Mouse (Mus musculus): Measurements from ENCODE around the gene Fuom. TPM values are rescaled to one million over a fixed set of nuclear protein-coding genes. Genes with fewer than 3 reads are reported as not detected.
A peak's percentile ranks its signal among the peaks of the same experiment; 100 is the strongest.

Gene Fuom
- total and polyA plus RNA-seq, 2 experiments from 2014 or later = 64.2 to 158 TPM

DNA sequence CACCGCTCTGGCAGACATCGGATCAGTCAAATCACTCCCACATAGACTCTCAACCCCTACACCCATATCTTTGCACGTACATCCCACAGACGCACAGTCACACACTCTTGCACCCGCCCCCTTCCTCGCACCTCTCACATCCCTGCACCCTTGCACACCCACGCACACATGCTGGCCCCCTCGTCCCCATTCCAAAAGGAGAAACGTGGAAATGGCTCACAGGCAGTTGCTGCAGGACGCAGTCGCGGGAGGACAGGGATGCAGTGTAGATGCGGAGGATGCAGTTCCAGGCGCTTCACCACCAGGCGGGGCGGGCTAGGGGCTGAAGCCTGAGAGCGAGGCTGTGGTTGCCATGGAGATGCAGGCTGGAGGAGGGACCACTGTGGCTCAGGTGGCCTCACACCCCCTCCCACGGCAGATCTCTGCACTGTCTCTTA lies 20.0 kb downstream of the Fuom start, which contains the start of gene Caly:
Gene Caly (minus strand): TSS at position 307 of the 437 bp plus-strand sequence.
- Histone ChIP-seq H3K4me1 (ENCODE audit: control insufficient read depth, insufficient read depth) (no peaks in the 10 kb centered on the region), H3K4me3 (ENCODE audit: low read depth, low read length) (no peak within 1 kb of the TSS), H3K36me3 (replicated peaks; ENCODE audit: control insufficient read depth, insufficient read depth, low read length) (no peaks in the 10 kb centered on the region), H3K27ac (ENCODE audit: low read depth) (no peak within 1 kb of the TSS), H3K4me2 (ENCODE audit: low read depth, low read length) (no peak within 1 kb of the TSS), H3K27me3 (ENCODE audit: control insufficient read depth, insufficient read depth, low read length) (peaks cover 45% of the 10 kb centered on the region), H3K9me3 (replicated peaks; ENCODE audit: control insufficient read depth, low read length) (no peaks in the 10 kb centered on the region), H3K9ac (replicated peaks; ENCODE audit: low read depth, low read length) (no peak within 1 kb of the TSS)
- WGBS = 10% methylated on average over 18 of the region's 18 CpGs
- DNase-seq (ENCODE audit: low spot score) (no peak), ATAC-seq (ENCODE audit: insufficient read depth, low read depth) (no peak)
- TF ChIP-seq CTCF (IDR thresholded peaks at IDR 0.05; ENCODE audit: low read depth) (peak; percentile 21), EP300 (IDR thresholded peaks at IDR 0.05; ENCODE audit: low read depth) (no peak)

DNA sequence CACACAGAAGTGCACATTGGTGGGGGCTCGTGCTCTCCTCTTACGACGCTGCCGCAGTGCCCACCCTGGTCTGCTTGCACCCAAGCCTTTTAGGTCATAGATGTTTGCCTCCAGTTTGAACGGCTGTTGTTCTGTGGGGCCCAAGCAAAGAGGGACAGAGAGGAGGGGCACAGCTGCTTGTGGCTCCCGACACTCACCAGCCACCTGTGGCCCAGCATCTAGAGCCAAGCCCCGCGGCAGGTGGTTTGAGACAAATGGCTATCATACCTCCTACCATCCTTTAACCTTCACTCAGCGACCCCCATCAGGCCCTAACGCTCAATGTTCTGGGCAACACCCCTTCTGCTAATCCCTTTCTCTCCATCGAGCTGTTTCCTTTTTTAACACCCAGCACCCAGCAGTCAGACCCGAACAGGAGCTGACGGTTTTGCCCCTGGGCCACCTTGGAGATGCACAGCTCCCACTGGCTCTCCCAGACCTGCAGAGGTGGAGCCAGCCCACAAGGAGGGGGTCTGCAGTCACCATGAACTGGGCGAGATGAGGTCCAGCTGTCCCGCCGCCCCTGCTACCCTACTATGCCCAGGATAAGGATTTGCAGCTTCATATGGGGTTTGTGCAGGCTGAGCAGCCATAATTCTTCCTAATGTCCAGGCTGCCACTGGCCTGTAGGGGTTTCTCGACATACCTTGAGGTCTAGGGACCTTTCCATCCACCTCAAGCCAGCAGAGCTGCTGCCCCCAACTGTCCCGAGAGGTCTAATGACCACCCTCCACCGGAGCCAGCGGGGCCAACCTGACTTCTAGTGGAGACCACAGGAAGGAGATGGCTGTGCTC lies 20.6 kb downstream of the Fuom start:
- WGBS = 20% methylated on average over 20 of the region's 20 CpGs
- ATAC-seq (ENCODE audit: insufficient read depth, low read depth) = no peak
- no peak overlapping the region for H3K9ac ChIP-seq (replicated peaks; ENCODE audit: low read depth, low read length)

DNA sequence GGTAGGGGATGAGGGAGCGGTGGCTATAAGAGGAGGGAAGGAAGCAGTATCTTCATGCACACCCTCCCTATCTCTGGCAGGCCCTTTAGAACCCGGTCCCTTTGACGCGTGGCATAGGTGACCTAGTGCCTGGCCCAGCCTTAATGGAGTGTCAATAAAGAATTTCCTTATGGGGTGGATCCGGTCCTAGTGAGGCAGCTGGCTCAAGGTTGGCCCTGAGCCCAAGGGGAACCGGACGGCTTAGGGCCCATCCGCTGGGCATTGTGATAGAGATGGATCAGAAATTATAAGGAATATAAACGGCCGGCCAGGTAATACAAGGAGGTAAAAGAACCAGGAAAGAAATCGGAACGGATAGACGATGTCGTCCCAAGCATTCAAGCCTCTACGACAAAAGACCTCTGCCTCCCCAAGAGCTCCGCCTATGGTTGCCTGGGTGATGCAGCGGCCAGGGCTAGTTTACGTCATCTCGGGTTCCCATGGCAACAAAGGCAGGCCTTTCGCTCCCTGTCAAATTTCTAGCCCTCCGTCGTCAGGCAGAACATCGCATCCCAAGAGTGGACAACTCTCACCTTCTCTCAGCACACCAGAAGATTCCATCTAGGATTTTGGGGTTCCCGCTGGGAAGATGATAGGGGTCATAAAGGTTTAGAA lies 21.6 kb downstream of the Fuom start:
- 0 out of 2 replicates have a peak overlapping the region, but pooled peaks have one; percentile 6 for H3K4me3 ChIP-seq (ENCODE audit: low read depth, low read length)
- peak; percentile 27; the same call in 1 of the 2 replicates for ATAC-seq (ENCODE audit: insufficient read depth, low read depth)

More for the DNA sequence above, 20.6 kb downstream of the Fuom start:
- no peaks in the 10 kb centered on the region for H3K4me1 ChIP-seq (ENCODE audit: control insufficient read depth, insufficient read depth)
- H3K36me3 ChIP-seq (replicated peaks; ENCODE audit: control insufficient read depth, insufficient read depth, low read length) = no peaks in the 10 kb centered on the region
- no peak overlapping the region for H3K4me3 ChIP-seq (ENCODE audit: low read depth, low read length)
- H3K27me3 ChIP-seq (ENCODE audit: control insufficient read depth, insufficient read depth, low read length) = peaks cover 45% of the 10 kb centered on the region
- TF ChIP-seq CTCF (IDR thresholded peaks at IDR 0.05; ENCODE audit: low read depth) = no peak
- H3K27ac ChIP-seq (ENCODE audit: low read depth) = no peak overlapping the region
- no peak for DNase-seq (ENCODE audit: low spot score)
- no peak overlapping the region for H3K4me2 ChIP-seq (ENCODE audit: low read depth, low read length)
- no peaks in the 10 kb centered on the region for H3K9me3 ChIP-seq (replicated peaks; ENCODE audit: control insufficient read depth, low read length)

DNA sequence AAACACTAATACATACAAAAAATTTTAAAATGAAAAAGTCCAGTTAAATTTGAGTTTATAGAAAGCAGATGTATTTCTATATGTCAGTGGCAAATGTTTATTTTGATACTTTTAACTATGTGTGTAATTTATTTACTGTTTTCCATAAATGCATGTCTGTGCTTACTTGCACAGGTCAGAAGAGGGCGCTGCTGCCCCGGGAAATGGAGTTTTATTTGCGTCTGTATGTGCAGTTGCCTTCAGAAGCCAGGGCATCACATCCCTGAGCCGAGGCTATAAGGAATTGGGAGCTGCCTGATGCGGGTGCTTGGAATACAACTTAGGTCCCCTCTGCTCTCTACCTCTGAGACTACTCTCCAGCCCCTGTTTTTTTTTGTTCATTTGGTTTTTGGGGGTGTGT lies 23.5 kb downstream of the Fuom start:
- H3K36me3 ChIP-seq (replicated peaks; ENCODE audit: control insufficient read depth, insufficient read depth, low read length) = no peaks in the 10 kb centered on the region
- no peak for ATAC-seq (ENCODE audit: insufficient read depth, low read depth)
- TF ChIP-seq CTCF (IDR thresholded peaks at IDR 0.05; ENCODE audit: low read depth) (peak; percentile 84), EP300 (IDR thresholded peaks at IDR 0.05; ENCODE audit: low read depth) (no peak)

More for the DNA sequence above, 21.6 kb downstream of the Fuom start:
- Histone ChIP-seq H3K9ac (replicated peaks; ENCODE audit: low read depth, low read length) (no peak overlapping the region), H3K27ac (ENCODE audit: low read depth) (no peak overlapping the region), H3K36me3 (replicated peaks; ENCODE audit: control insufficient read depth, insufficient read depth, low read length) (no peaks in the 10 kb centered on the region), H3K27me3 (ENCODE audit: control insufficient read depth, insufficient read depth, low read length) (peaks cover 45% of the 10 kb centered on the region), H3K4me1 (ENCODE audit: control insufficient read depth, insufficient read depth) (no peaks in the 10 kb centered on the region), H3K4me2 (ENCODE audit: low read depth, low read length) (peak overlapping the region; percentile 4; the same call in 1 of the 2 replicates), H3K9me3 (replicated peaks; ENCODE audit: control insufficient read depth, low read length) (no peaks in the 10 kb centered on the region)
- TF ChIP-seq EP300 (IDR thresholded peaks at IDR 0.05; ENCODE audit: low read depth) (no peak), CTCF (IDR thresholded peaks at IDR 0.05; ENCODE audit: low read depth) (no peak)
- WGBS = 5% methylated on average over 24 of the region's 24 CpGs
- DNase-seq (ENCODE audit: low spot score) = peak; percentile 28

DNA sequence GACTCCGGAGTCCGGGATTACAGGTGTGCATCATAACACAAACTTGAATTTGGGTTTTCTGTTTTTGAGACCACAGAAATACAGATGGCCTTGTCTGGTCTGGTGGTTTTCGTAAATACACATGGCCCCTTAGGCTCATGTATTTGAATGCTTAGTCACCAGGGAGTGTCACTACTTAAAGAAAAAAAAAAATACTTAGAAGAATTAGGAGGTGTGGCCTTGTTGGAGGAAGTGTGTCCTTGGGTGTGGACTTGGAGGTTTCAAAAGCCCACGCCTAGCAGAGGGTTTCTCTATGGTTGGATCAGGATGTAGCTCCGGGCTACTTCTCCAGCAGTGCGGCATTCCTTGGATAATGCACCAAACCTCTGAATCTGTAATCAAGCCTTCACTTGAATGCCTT lies 24.5 kb downstream of the Fuom start:
- Histone ChIP-seq H3K9me3 (replicated peaks; ENCODE audit: control insufficient read depth, low read length) (no peaks in the 10 kb centered on the region), H3K4me3 (ENCODE audit: low read depth, low read length) (no peak overlapping the region), H3K4me2 (ENCODE audit: low read depth, low read length) (no peak overlapping the region), H3K27ac (ENCODE audit: low read depth) (no peak overlapping the region), H3K27me3 (ENCODE audit: control insufficient read depth, insufficient read depth, low read length) (peaks cover 42% of the 10 kb centered on the region), H3K4me1 (ENCODE audit: control insufficient read depth, insufficient read depth) (no peaks in the 10 kb centered on the region), H3K36me3 (replicated peaks; ENCODE audit: control insufficient read depth, insufficient read depth, low read length) (no peaks in the 10 kb centered on the region), H3K9ac (replicated peaks; ENCODE audit: low read depth, low read length) (no peak overlapping the region)
- ATAC-seq (ENCODE audit: insufficient read depth, low read depth) = no peak
- DNase-seq (ENCODE audit: low spot score) = no peak
- 64% methylated on average over 6 of the region's 6 CpGs for WGBS
- no peak for TF ChIP-seq EP300 (IDR thresholded peaks at IDR 0.05; ENCODE audit: low read depth)
- no peak for TF ChIP-seq CTCF (IDR thresholded peaks at IDR 0.05; ENCODE audit: low read depth)

More for the DNA sequence above, 23.5 kb downstream of the Fuom start:
- Histone ChIP-seq H3K9ac (replicated peaks; ENCODE audit: low read depth, low read length) (no peak overlapping the region), H3K4me2 (ENCODE audit: low read depth, low read length) (no peak overlapping the region), H3K9me3 (replicated peaks; ENCODE audit: control insufficient read depth, low read length) (no peaks in the 10 kb centered on the region), H3K27ac (ENCODE audit: low read depth) (no peak overlapping the region), H3K4me3 (ENCODE audit: low read depth, low read length) (no peak overlapping the region), H3K4me1 (ENCODE audit: control insufficient read depth, insufficient read depth) (no peaks in the 10 kb centered on the region), H3K27me3 (ENCODE audit: control insufficient read depth, insufficient read depth, low read length) (peaks cover 45% of the 10 kb centered on the region)
- WGBS = 6% methylated on average over 5 of the region's 5 CpGs
- peak; percentile 32 for DNase-seq (ENCODE audit: low spot score)
